Mouse (Mus musculus) MEL (cell line): ENCODE data around the gene Rag2. TPM values are rescaled to one million over a fixed set of nuclear protein-coding genes. Genes with fewer than 3 reads are reported as not detected.

Experiments used
- DNase-seq: peaks from one replicate; pipeline ENCODE4 v3.0.0; 2011; ENCODE audit warnings: low read depth, low spot score
- H3K27ac ChIP-seq: 2 replicates; pipeline ENCODE4 v1.5.1; 2012; ENCODE audit warnings: low read depth, mild to moderate bottlenecking, control low read depth, low read length, moderate library complexity; ENCODE audit not compliant: control insufficient read depth
- H3K27me3 ChIP-seq, 2 experiments: fragments of 150-350 bp in 1 of 2; sonication (generic) in 1 of 2; 2 replicates each; pipeline ENCODE4 v1.6.1; 2012; ENCODE audit warnings: low read length in 2 of 2, mild to moderate bottlenecking in 2 of 2, improper control_type of control experiment in 1 of 2, moderate library complexity in 1 of 2; ENCODE audit not compliant: insufficient read depth in 2 of 2, control insufficient read depth in 1 of 2
- H3K36me3 ChIP-seq, 2 experiments: 2 replicates each; pipeline ENCODE4 v1.6.1; 2012 to 2014; ENCODE audit warnings: low read length in 2 of 2, improper control_type of control experiment in 1 of 2, inconsistent platforms in 1 of 2, mild to moderate bottlenecking in 1 of 2; ENCODE audit not compliant: insufficient read depth in 2 of 2, control insufficient read depth in 1 of 2
- H3K4me1 ChIP-seq, 2 experiments: fragments of 150-350 bp in 1 of 2; sonication (generic) in 1 of 2; 2 replicates each; pipeline ENCODE4 v1.6.1; 2012; ENCODE audit warnings: low read length in 2 of 2, improper control_type of control experiment in 1 of 2, mild to moderate bottlenecking in 1 of 2; ENCODE audit not compliant: insufficient read depth in 2 of 2, control insufficient read depth in 1 of 2
- H3K4me3 ChIP-seq, 2 experiments: fragments of 150-350 bp in 1 of 2; sonication (generic) in 1 of 2; 2 replicates each; pipeline ENCODE4 v1.5.1; 2012; ENCODE audit warnings: low read depth in 2 of 2, low read length in 2 of 2, mild to moderate bottlenecking in 2 of 2, moderate library complexity in 2 of 2, control low read depth in 1 of 2, improper control_type of control experiment in 1 of 2; ENCODE audit not compliant: control insufficient read depth in 1 of 2, insufficient read depth in 1 of 2
- H3K79me2 ChIP-seq: 2 replicates; pipeline ENCODE4 v1.6.1; 2012; ENCODE audit warnings: mild to moderate bottlenecking, low read length, moderate library complexity; ENCODE audit not compliant: control insufficient read depth, poor library complexity, insufficient read depth
- H3K9ac ChIP-seq: 2 replicates; pipeline ENCODE4 v1.6.1; 2012; ENCODE audit warnings: low read depth, mild to moderate bottlenecking, control low read depth, low read length, moderate library complexity; ENCODE audit not compliant: control insufficient read depth, poor library complexity, severe bottlenecking
- H3K9me3 ChIP-seq: fragments of 150-350 bp; sonication (generic); replicated peaks from 2 replicates; pipeline ENCODE4 v1.6.1; 2012; ENCODE audit warnings: mild to moderate bottlenecking, low read length, improper control_type of control experiment, moderate library complexity; ENCODE audit not compliant: insufficient read depth
- BHLHE40 ChIP-seq: IDR thresholded peaks from 2 replicates; pipeline ENCODE4 v1.6.1; 2012; ENCODE audit warnings: low read depth, mild to moderate bottlenecking, inconsistent platforms, low read length, improper control_type of control experiment, borderline replicate concordance
- CTCF ChIP-seq, 3 experiments: IDR thresholded peaks in 2 of 3; conservative IDR thresholded peaks in 1 of 3; 2 replicates each; pipeline ENCODE4 v1.5.1; 2011 to 2012; ENCODE audit warnings: low read length in 3 of 3, low read depth in 2 of 3, mild to moderate bottlenecking in 2 of 3, improper control_type of control experiment in 1 of 3, inconsistent platforms in 1 of 3, mixed read lengths in 1 of 3, moderate library complexity in 1 of 3; ENCODE audit not compliant: control insufficient read depth in 1 of 3, insufficient read depth in 1 of 3, poor library complexity in 1 of 3, severe bottlenecking in 1 of 3
- E2F4 ChIP-seq: IDR thresholded peaks from 2 replicates; pipeline ENCODE4 v1.6.1; 2011; ENCODE audit warnings: low read depth, low read length, improper control_type of control experiment, borderline replicate concordance
- EP300 ChIP-seq, 2 experiments: IDR thresholded peaks; 2 replicates each; pipeline ENCODE4 v1.6.1; 2011; ENCODE audit warnings: improper control_type of control experiment in 2 of 2, low read length in 2 of 2, low read depth in 1 of 2, mild to moderate bottlenecking in 1 of 2
- GABPA ChIP-seq: IDR thresholded peaks from 2 replicates; pipeline ENCODE4 v1.6.1; 2012; ENCODE audit warnings: low read depth, mild to moderate bottlenecking, inconsistent platforms, low read length, improper control_type of control experiment, moderate library complexity
- GATA1 ChIP-seq: IDR thresholded peaks from 2 replicates; pipeline ENCODE4 v1.6.1; 2011; ENCODE audit warnings: low read depth, low read length, improper control_type of control experiment
- HCFC1 ChIP-seq: IDR thresholded peaks from 2 replicates; pipeline ENCODE4 v1.6.1; 2012; ENCODE audit warnings: low read depth, mild to moderate bottlenecking, inconsistent platforms, low read length, improper control_type of control experiment, moderate library complexity
- MAX ChIP-seq: IDR thresholded peaks from 2 replicates; pipeline ENCODE4 v1.6.1; 2011; ENCODE audit warnings: low read length, improper control_type of control experiment
- MAZ ChIP-seq: IDR thresholded peaks from 2 replicates; pipeline ENCODE4 v1.6.1; 2012; ENCODE audit warnings: low read depth, mild to moderate bottlenecking, inconsistent platforms, low read length, improper control_type of control experiment
- MYB ChIP-seq: IDR thresholded peaks from 2 replicates; pipeline ENCODE4 v1.6.1; 2011; ENCODE audit warnings: mild to moderate bottlenecking, low read depth, low read length, improper control_type of control experiment
- NELFE ChIP-seq: IDR thresholded peaks from 2 replicates; pipeline ENCODE4 v1.6.1; 2011; ENCODE audit warnings: low read depth, low read length, improper control_type of control experiment
- NRF1 ChIP-seq: IDR thresholded peaks from 2 replicates; pipeline ENCODE4 v1.6.1; 2014; ENCODE audit warnings: low read depth, mild to moderate bottlenecking, inconsistent platforms, low read length, improper control_type of control experiment, moderate library complexity; ENCODE audit not compliant: poor library complexity, insufficient read depth, severe bottlenecking
- POLR2AphosphoS5 ChIP-seq: IDR thresholded peaks from 2 replicates; pipeline ENCODE4 v1.6.1; 2012; ENCODE audit warnings: low read depth, borderline replicate concordance, mild to moderate bottlenecking, inconsistent platforms, low read length, moderate library complexity, mixed read lengths
- SIN3A ChIP-seq: IDR thresholded peaks from 2 replicates; pipeline ENCODE4 v1.6.1; 2012; ENCODE audit warnings: low read length, improper control_type of control experiment, inconsistent platforms
- SMC3 ChIP-seq: IDR thresholded peaks from 2 replicates; pipeline ENCODE4 v1.6.1; 2011; ENCODE audit warnings: low read depth, low read length, improper control_type of control experiment
- UBTF ChIP-seq: IDR thresholded peaks from 2 replicates; pipeline ENCODE4 v1.6.1; 2012; ENCODE audit warnings: low read depth, mild to moderate bottlenecking, inconsistent platforms, low read length, improper control_type of control experiment, moderate library complexity, borderline replicate concordance; ENCODE audit not compliant: insufficient read depth
- ZNF384 ChIP-seq: IDR thresholded peaks from 2 replicates; pipeline ENCODE4 v1.6.1; 2012; ENCODE audit warnings: low read depth, mild to moderate bottlenecking, inconsistent platforms, low read length, improper control_type of control experiment
- polyA plus RNA-seq, 2 experiments: library from polyadenylated mRNA; stranded (reverse) in 1 of 2; unstranded in 1 of 2; fragments of >175 nt in 1 of 2; fragments of >200 nt in 1 of 2; gene quantifications; 2 replicates each; pipeline versions ENCODE4 v1.2.1 to v1.2.4; 2012; ENCODE audit warnings: low replicate concordance in 2 of 2, low read depth in 1 of 2; ENCODE audit not compliant: insufficient read length in 2 of 2, insufficient read depth in 1 of 2, missing spikeins in 1 of 2
- total RNA-seq: library from RNA; depleted of rRNA; stranded (reverse); fragments of 300-350 nt; gene quantifications from 2 replicates; pipeline ENCODE4 v1.2.3, GENCODE M21; 2012

The Rag2 gene
- total and polyA plus RNA-seq, 3 experiments = not detected

- Histone ChIP-seq H3K9ac (no peak overlapping the region), H3K4me3 (no peak overlapping the region), H3K79me2 (no peaks in the 10 kb centered on the region), H3K4me1 (no peaks in the 10 kb centered on the region), H3K27me3 (peaks cover 1 to 2% of the 10 kb centered on the region in 2 experiments; a peak in 3 of 4 replicates), H3K27ac (no peak overlapping the region), H3K9me3 (no peaks in the 10 kb centered on the region), H3K36me3 (no peaks in the 10 kb centered on the region)
- DNase-seq = no peak
- no peak for TF ChIP-seq SIN3A
- TF ChIP-seq GABPA = no peak
- no peak for TF ChIP-seq NELFE
- no peak for TF ChIP-seq CTCF (IDR thresholded peaks at IDR 0.05 in 2 of 3, conservative IDR thresholded peaks at IDR 0.05 in 1 of 3; ENCODE audit: control insufficient read depth in 1 of 3, insufficient read depth in 1 of 3, low read depth in 2 of 3, low read length in 3 of 3, poor library complexity in 1 of 3, severe bottlenecking in 1 of 3)
Observed at GRCm38 (mm10) chr2:101638979-101639839, 14.7 kb downstream of the Rag2 start.

GRCm38 (mm10) chr2:101639840-101640350 lies 15.4 kb downstream of the Rag2 start:
- no peaks in the 10 kb centered on the region for H3K4me1 ChIP-seq

GRCm38 (mm10) chr2:101645841-101646240 lies 21.3 kb downstream of the Rag2 start:
- Histone ChIP-seq H3K9me3 (no peaks in the 10 kb centered on the region), H3K27ac (no peak overlapping the region), H3K4me3 (no peak overlapping the region), H3K27me3 (peaks cover 1% of the 10 kb centered on the region in 2 experiments; a peak in 2 of 4 replicates), H3K79me2 (no peaks in the 10 kb centered on the region), H3K9ac (no peak overlapping the region), H3K36me3 (no peaks in the 10 kb centered on the region), H3K4me1 (no peaks in the 10 kb centered on the region)
- no peak for TF ChIP-seq HCFC1
- peak in 1 of 3 experiments; percentile 17; a peak in 1 of 6 replicates for TF ChIP-seq CTCF (IDR thresholded peaks at IDR 0.05 in 2 of 3, conservative IDR thresholded peaks at IDR 0.05 in 1 of 3; ENCODE audit: control insufficient read depth in 1 of 3, insufficient read depth in 1 of 3, low read depth in 2 of 3, low read length in 3 of 3, poor library complexity in 1 of 3, severe bottlenecking in 1 of 3)
- TF ChIP-seq POLR2AphosphoS5 = no peak
- DNase-seq = no peak

More at GRCm38 (mm10) chr2:101639840-101640350, 15.4 kb downstream of the Rag2 start:
- TF ChIP-seq UBTF (no peak), NRF1 (no peak), BHLHE40 (no peak), GATA1 (no peak), MAZ (no peak), EP300 (IDR thresholded peaks at IDR 0.05; ENCODE audit: low read depth in 1 of 2, low read length in 2 of 2) (no peak), E2F4 (no peak), HCFC1 (no peak), MAX (no peak), ZNF384 (no peak), SMC3 (no peak), MYB (no peak)
- TF ChIP-seq, all 39 proteins: peak for 0
- H3K36me3 ChIP-seq = no peaks in the 10 kb centered on the region
- no peak overlapping the region for H3K9ac ChIP-seq
- peaks cover 1 to 2% of the 10 kb centered on the region in 2 experiments; a peak in 3 of 4 replicates for H3K27me3 ChIP-seq
- no peak for DNase-seq
- H3K4me3 ChIP-seq = no peak overlapping the region
- no peaks in the 10 kb centered on the region for H3K79me2 ChIP-seq
- no peaks in the 10 kb centered on the region for H3K9me3 ChIP-seq
- H3K27ac ChIP-seq = no peak overlapping the region
